Mouse (Mus musculus): ENCODE data around the gene Cadm4.

DNA sequence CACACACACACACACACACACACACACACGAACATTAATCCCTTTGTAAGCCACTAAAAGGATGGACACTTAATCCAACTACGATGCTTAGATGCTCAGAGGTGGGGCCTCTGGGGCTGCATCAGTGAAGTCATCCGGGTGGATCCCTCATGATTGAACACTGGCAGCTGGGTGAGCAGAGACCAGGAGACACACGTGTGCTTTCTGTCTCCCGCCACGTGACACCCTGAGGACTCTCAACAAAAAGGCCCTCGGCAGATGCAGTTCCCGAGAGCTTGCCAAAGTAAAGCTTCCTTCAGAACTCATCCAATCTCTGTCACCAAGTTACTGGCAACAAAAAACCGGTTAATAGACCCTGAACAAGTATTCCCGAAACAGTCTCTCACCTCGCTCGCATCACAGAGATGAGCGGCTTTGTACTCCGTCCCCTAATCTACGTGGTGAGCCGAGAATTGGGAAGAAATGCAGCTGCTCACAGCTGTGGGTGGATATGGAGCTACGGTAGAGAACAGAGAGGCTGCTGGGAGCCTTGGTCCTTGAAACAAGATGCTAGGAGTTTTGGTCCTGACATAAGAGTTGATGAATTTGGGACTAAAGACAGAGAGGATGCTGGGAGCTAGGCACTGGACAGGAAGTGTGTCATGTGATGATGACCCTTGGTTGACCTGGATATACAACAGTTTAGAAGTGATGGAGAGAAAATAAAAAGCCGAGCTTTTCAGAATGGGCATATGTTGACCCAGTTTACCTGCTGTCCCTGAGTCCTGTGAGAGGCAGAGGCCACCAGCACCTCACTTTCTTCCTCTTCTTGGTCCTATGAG, 1.5 kb upstream of the Cadm4 start:
- TF ChIP-seq CTCF (IDR thresholded peaks at IDR 0.05; ENCODE audit: control insufficient read depth, insufficient read depth, insufficient read length) (no peak), USF1 (IDR thresholded peaks at IDR 0.05; ENCODE audit: low read depth) (peak; percentile 91), MYOG (IDR thresholded peaks at IDR 0.05; ENCODE audit: control insufficient read depth, extremely low read depth, insufficient read length) (no peak)

All from C2C12 (cell line).